Mouse (Mus musculus) stomach, postnatal 0 days (tissue): ENCODE measurements around the gene Tectb.
"Not testable (repeated sequence)": the region's sequence is repeated elsewhere in the genome, so short reads cannot be mapped to it uniquely, and the experiment has no call there.

ENCODE experiments used
- CTCF ChIP-seq: IDR thresholded peaks from 2 replicates; pipeline ENCODE4 v1.5.1; 2016; ENCODE audit warnings: antibody characterized with exemption, low read depth, mild to moderate bottlenecking, moderate library complexity
- EP300 ChIP-seq: optimal IDR thresholded peaks from 2 replicates; pipeline ENCODE3; 2016; ENCODE audit warnings: antibody characterized with exemption

DNA sequence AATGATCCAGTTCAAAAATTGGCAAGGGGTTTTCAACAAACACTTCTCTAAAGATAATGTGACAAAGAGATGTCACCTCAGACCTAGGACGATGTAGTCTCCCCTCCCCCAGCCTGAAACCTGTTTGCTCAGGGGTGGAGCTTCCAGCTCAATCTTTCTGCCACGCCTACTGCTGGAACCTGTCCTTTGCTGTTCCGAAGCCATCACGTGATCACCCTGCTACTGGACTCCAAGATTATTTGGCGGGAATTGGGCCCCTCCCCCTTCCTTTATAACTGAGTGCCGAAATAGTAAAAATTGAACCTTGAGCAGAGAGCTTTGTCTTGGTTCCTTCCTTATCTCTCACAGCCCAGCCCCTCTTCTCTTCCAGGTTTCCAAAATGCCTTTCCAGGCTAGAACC lies 28.3 kb upstream of the Tectb start:
- not testable (repeated sequence) for TF ChIP-seq CTCF, EP300
